Mouse (Mus musculus): ENCODE measurements around the gene 9930111J21Rik2. TPM values are rescaled to one million over a fixed set of nuclear protein-coding genes. Genes with fewer than 3 reads are reported as not detected.
"Not testable (repeated sequence)": the region's sequence is repeated elsewhere in the genome, so short reads cannot be mapped to it uniquely, and the experiment has no call there.

9930111J21Rik2 gene
- total RNA-seq, 2 experiments from 2014 or later, result 161 to 184 TPM

GRCm38 (mm10) chr11:49078719-49079118 is 27.7 kb upstream of the 9930111J21Rik2 start:
- ATAC-seq (ENCODE audit: poor library complexity, severe bottlenecking), result no peak

GRCm38 (mm10) chr11:49077012-49077411 is 26.0 kb upstream of the 9930111J21Rik2 start:
- no peak for ATAC-seq (ENCODE audit: poor library complexity, severe bottlenecking)

DNA sequence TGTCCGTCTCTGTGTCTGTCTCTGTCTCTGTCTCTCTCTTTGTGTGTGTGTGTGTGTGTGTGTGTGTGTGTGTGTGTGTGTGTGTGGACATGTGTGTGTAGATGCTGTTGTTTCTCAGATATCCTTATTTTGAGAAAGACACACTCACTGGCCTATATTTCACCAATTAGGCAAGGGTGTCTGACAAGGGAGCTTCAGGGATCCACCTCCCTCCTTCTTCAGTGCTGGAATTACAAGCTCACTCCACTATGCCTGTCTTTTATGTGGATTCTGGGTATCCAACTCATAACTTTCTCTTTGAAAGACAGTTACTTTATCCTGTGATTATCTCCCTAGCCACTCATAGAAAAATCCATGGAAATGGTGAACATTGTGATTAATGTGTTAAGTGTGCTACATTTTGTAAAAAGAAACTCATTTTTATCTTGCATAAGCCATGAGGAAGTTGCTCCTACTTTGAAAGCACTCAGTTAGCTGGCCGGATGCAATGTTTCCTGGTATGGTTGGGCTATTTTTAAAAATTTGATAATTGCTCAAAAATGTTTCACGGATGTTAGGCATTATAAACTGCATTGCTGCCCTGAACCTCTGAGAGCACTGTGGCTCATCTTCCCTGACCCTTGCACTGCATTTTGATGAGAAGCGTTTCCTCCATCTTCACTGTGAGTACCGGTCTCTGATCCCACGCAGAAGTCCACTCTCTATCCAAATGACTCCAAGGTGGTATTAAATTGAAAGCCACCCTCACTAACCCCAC is 25.1 kb upstream of the 9930111J21Rik2 start, which contains the start of gene Ifi47:
Gene Ifi47, plus strand, starts transcription at position 587 of the 757 bp plus-strand sequence.
- peak; percentile 79 for ATAC-seq (ENCODE audit: poor library complexity, severe bottlenecking)

GRCm38 (mm10) chr11:49068358-49068757 is 17.3 kb upstream of the 9930111J21Rik2 start:
- peak; percentile 62 for ATAC-seq (ENCODE audit: poor library complexity, severe bottlenecking)

DNA sequence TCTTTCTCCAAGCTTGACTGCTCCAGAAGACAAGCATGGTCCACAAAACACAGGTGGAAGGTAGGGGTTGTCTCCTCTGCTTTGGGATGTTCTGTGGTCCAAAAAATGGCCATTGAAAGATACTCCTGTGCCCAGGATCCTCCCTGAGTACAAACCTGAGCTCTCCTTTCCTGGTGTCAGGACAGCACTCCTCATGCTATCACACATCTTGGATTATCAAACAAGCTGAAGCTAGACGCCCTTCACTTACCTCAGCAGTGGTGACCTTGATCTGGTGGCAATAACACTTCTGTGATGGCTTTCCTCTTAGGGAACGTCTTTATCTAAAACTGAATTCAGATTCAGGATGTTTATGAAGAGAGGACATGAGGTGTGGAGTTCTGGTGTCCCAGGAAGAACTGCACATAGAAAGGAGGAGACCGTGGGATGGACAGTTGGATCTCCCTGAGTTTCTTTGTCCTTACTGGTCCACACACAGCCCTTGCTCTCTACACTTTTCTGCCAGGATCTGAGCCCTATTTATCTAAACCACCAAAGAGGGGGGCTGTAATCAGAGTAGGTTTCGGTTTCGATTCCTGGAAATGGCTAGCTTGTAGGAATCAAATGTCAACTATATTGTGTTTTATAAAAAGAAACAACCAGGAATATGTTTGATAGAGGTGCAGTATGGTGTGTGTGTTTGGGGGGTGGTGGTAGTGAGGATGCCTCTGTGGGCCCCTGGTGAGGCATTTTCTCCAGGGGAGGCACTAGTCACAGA is 12.8 kb upstream of the 9930111J21Rik2 start, which contains the start of gene Tgtp2:
Gene Tgtp2, minus strand, starts transcription at position 494 of the 757 bp plus-strand sequence.
- ATAC-seq (ENCODE audit: poor library complexity, severe bottlenecking), result not testable (repeated sequence)

DNA sequence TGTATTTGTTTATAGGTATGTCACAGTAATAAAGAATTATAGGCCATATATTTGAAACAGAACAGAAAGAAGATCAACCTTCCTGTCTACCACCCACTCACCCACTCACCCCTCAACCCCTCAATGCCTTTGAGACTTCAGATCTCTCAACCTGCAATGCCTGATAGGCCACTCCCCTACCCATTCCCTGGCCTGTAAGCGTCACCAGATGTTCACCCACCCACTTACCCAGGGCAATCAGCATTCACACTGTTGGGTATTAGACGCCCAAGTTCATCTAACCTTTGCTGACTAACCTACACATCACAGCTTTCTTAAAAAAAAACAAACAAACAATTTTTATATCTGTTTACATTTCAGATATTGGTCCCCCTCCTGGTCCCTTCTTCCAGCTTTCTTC is 10.8 kb upstream of the 9930111J21Rik2 start:
- not testable (repeated sequence) for ATAC-seq (ENCODE audit: poor library complexity, severe bottlenecking)

- ATAC-seq (ENCODE audit: poor library complexity, severe bottlenecking), result peak; percentile 86
Measured at GRCm38 (mm10) chr11:49060061-49060460, 9.0 kb upstream of the 9930111J21Rik2 start.

- peak; percentile 41 for ATAC-seq (ENCODE audit: poor library complexity, severe bottlenecking)
Measured at GRCm38 (mm10) chr11:49051894-49052293, 852 bp upstream of the 9930111J21Rik2 start.

DNA sequence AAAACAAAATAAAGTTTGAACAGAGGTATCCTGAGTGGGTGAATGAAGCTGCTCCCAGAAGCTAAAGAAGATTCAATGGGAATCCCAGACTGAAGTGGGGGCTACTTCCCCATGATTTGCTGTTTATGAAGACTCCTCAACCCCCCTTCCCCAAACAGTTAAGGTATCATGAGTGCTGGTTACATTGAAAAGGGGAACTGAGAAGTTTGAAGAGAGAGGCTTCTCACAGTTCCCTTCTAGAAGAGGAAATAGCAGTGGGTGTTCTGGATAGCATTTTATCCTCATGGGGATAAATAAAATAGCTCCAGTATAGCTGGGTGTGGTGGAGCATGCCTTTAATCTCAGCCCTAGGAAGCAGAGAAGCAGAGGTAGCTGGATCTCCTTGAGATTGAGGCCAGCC is 978 bp downstream of the 9930111J21Rik2 start:
- ATAC-seq (ENCODE audit: poor library complexity, severe bottlenecking), result peak; percentile 73

DNA sequence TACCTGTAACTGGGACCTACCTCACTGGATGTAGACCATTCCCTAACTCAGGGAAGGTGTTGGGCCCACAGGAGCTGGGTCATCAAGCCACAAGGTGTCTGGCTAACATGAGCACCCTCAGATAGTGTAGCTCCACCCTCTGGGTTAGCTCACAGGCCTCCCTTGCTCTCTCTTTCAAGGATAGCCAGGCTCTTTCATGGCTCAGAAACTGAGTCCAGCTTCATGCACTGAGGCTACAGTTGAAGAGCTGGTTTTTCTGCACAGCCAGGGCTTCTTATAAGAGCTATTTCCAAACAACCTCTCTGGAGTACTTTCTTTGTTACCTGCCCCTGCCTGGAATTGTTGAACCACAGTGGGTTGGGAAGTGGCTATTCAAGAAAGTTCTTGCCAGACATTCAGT is 39.0 kb downstream of the 9930111J21Rik2 start:
- ATAC-seq (ENCODE audit: poor library complexity, severe bottlenecking), result not testable (repeated sequence)

DNA sequence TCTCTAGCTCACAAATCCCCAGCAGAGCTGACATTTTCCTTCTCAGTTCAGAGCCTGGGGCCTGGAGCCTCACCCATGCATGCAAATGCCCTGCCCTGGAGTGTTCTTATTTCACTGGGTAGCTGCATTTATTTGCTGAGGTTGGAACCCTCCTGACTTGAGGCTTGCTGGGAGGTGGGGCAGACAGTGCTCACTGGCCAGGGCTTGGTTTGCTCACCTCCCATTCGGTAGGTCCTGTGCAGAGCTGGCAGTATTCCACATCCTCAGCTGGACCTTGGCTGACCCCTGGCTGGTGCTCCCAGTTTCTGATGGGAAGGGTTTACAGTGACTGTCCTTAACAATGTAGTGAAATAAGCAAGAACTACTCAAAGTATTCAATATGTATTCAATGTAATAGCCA is 44.3 kb downstream of the 9930111J21Rik2 start:
- ATAC-seq (ENCODE audit: poor library complexity, severe bottlenecking), result not testable (repeated sequence)

- ATAC-seq (ENCODE audit: poor library complexity, severe bottlenecking), result not testable (repeated sequence)
Measured at GRCm38 (mm10) chr11:49006317-49006716, 44.7 kb downstream of the 9930111J21Rik2 start.

GRCm38 (mm10) chr11:49000411-49000810 is 50.6 kb downstream of the 9930111J21Rik2 start:
- not testable (repeated sequence) for ATAC-seq (ENCODE audit: poor library complexity, severe bottlenecking)

DNA sequence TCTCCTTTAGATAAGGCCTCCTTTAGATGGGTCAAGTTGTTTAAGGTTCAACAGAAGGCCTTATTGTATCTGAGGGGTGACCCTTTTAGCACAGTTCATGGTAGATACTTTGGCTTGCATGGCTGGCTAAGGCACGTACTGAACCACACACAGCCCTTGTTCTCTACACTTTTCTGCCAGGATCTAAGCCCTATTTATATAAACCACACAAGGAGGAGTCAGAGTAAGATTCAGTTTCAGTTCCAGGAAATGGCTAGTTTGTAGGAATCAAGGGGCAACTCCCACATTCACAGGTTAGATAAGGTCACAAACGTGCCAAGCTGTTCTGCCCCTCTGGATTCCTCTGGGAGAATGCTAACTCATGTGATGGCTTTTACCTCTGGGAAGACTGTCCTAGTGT is 57.0 kb downstream of the 9930111J21Rik2 start, which contains the start of gene Tgtp1:
Gene Tgtp1, minus strand, starts transcription at position 155 of the 400 bp plus-strand sequence.
- peak; percentile 73 for ATAC-seq (ENCODE audit: poor library complexity, severe bottlenecking)

- not testable (repeated sequence) for ATAC-seq (ENCODE audit: poor library complexity, severe bottlenecking)
Measured at GRCm38 (mm10) chr11:48993296-48993695, 57.7 kb downstream of the 9930111J21Rik2 start.

DNA sequence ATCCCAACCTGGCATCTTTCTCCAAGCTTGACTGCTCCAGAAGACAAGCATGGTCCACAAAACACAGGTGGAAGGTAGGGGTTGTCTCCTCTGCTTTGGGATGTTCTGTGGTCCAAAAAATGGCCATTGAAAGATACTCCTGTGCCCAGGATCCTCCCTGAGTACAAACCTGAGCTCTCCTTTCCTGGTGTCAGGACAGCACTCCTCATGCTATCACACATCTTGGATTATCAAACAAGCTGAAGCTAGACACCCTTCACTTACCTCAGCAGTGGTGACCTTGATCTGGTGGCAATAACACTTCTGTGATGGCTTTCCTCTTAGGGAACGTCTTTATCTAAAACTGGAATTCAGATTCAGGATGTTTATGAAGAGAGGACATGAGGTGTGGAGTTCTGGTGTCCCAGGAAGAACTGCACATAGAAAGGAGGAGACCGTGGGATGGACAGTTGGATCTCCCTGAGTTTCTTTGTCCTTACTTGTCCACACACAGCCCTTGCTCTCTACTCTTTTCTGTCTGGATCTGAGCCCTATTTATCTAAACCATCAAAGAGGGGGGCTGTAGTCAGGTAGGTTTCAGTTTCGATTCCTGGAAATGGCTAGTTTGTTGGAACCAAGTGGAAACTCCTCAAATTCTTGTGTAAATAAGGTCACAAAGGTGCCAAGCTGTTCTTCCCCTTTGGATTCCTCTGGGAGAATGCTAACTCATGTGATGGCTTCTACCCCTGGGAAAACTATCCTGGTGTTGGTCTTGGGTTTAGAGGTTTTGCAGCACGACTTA is 59.1 kb downstream of the 9930111J21Rik2 start, which contains the start of gene Gm12185:
Gene Gm12185, minus strand, starts transcription at position 487 of the 781 bp plus-strand sequence.
- not testable (repeated sequence) for ATAC-seq (ENCODE audit: poor library complexity, severe bottlenecking)

- not testable (repeated sequence) for ATAC-seq (ENCODE audit: poor library complexity, severe bottlenecking)
Measured at GRCm38 (mm10) chr11:48989981-48990380, 61.1 kb downstream of the 9930111J21Rik2 start.

- ATAC-seq (ENCODE audit: poor library complexity, severe bottlenecking), result peak; percentile 89
Measured at GRCm38 (mm10) chr11:48988219-48988618, 62.8 kb downstream of the 9930111J21Rik2 start.

DNA sequence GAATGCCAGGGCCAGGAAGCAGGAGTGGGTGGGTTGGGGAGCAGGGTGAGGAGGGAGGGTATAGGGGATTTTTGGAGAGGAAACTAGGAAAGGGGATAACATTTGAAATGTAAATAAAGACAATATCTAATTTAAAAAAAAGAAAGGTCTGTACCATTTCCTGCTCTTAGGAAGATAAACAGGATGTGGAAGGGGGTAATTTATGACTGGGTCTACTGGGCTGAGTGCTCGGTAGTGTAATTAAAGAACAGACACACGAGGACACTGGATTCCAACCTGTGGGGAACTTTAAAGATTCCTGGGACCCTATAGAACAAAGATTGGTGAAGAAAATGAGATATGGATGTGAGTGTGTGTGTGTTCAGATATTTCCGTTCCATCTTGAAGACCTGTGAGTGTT is 68.2 kb downstream of the 9930111J21Rik2 start:
- ATAC-seq (ENCODE audit: poor library complexity, severe bottlenecking), result not testable (repeated sequence)

DNA sequence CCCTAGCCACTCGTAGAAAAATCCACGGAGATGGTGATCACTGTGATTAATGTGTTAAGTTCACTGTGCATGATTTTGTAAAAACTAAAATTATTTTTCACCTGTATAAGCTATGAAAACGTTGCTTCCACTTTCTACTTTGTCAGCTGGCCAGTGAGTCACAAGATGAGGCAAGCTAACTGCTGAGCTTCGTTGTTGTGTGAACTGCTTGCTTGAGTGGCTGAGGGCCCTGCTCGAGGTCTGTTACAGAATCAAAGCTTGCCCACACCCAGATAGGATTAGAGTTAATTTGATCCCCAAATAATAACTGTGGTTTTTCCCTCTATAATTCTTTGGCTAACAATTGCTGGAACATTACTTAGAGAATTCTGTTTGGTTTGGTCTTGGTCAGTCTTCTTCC is 71.0 kb downstream of the 9930111J21Rik2 start:
- ATAC-seq (ENCODE audit: poor library complexity, severe bottlenecking), result peak; percentile 48

DNA sequence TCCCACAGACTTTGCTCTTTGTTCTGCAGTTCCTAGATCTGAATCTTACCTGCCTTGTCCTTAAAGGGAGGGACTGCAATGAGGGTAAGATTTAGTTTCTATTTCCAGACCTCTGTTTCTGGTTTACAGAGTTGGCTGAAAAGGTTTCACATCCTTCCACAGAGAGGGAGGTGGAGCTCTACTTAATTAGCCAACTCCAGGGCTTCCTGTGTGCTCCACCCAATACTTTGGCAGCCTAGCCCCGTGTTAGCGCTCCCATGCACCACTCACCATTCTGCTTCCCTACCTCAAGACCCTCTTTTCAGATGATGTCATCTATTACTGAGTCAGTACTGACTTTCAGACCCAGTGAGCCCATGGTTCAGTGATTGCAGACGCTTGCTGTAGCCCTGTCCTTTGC is 71.8 kb downstream of the 9930111J21Rik2 start, which contains the start of gene 9930111J21Rik1:
Gene 9930111J21Rik1, minus strand, starts transcription at position 148 of the 400 bp plus-strand sequence.
- ATAC-seq (ENCODE audit: poor library complexity, severe bottlenecking), result peak; percentile 74
